Mouse (Mus musculus) 3T3-L1 (cell line): ENCODE data around the gene Patj.

ENCODE experiments used
- DNase-seq: peaks from one replicate; pipeline ENCODE4 v3.0.0-alpha.2; 2015; ENCODE audit warnings: low read depth, low spot score

Patj gene

GRCm38 (mm10) chr4:98724682-98725081 lies 329.1 kb downstream of the Patj start:
- peak; percentile 8 for DNase-seq

DNA sequence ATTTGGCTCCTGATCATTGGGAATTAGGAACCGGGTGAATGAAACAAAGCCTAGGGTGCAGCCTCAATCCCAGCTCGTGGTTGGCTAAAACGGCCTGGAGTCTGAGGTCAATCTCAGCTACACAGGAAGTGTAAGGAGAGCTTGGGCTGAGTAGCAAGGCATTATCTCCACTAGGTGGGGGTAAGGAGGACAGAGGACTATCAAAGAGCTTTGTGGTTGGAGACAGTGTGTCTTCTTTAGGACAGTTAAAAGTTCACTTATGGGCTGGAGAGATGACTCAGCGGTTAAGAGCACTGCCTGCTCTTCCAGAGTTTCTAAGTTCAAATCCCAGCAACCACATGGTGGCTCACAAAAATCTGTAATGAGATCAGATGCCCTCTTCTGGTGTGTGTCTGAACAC lies 329.9 kb downstream of the Patj start:
- DNase-seq, result peak; percentile 62

DNA sequence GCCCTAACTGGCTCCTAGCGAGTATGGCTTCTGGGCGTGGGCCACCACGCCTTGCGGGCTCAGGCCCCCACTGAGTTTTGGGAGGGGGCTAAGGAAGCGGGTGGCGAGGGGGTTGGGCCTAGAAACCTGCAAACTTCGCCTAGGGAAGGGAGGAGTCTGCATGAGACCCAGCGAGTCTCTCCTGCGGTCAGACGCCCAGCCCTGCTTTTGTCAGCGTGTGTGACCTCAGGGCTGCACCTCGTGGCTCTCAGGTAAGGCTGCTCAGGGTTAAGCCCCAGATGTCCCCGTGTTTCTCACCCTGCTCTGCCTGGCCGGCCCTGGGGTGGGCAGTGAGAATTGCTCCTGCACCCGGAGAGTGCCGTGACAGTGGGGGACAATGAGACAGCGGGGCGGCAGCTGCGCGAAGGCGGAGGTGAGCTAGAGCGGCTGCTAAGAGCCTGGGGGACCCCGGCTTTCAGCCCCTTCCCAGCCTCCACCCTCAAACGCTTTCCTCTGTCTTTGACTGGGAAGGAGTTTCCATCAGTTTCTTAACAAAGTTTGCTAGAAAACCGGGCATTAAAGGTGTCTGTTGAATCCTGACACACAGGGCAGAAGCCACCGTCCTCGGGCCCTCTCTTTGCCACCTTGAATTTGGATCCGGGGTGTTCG lies 331.1 kb downstream of the Patj start, which contains the start of gene L1td1:
Gene L1td1, plus strand, starts transcription at position 145 of the 648 bp plus-strand sequence.
- no peak for DNase-seq

DNA sequence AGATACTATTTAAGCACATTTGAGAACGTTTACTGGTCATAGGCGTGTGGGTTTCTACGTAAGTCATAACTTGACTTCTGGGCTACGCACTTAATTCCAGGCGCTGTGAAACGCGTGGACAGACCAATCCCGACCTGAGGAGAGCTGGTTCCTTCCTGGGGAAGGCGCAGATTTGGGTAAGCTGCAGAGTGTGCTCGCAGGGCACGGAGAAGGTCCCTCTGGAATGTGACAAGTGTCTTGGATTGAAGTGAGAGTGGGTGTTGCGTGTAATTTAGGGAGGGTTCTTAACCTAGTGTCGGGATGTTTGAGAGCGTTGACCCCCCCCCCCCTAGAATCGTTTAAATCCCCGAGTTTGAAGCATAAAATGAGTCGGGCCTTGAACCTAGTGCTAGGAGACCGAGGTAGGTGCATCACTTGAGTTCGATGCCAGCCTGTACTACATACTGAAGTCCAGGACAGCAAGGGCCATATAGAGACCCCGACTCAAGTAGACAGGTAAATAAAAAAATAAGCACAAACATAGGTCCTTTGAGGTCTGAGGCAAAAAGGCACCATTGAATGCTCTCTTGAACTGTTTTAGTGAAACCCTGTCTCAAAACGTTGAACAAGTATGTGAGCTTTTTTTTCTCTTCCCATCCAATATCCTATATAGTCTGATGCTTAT lies 331.8 kb downstream of the Patj start:
- DNase-seq, result no peak

- DNase-seq, result no peak
Measured at GRCm38 (mm10) chr4:98727959-98728347, 332.4 kb downstream of the Patj start.

DNA sequence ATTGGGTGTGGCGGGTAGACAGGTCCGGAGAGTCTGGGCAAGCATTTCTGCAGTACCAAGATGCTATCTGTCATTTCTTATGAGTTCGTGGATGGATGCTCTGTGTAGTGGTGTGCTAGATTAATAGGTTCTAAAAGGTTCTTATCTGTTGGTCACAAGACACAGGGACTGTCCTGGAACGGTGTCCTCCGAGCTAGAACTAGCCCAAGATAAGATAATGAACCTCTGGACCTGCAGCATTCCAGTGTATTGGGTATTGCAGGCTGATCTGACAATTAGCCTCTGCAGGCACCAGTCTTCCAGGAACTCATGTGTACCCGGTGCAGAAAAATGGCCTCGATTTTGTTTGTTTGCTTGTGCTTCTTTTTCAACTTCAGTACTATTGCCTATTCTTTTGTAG lies 333.1 kb downstream of the Patj start:
- DNase-seq, result no peak

DNA sequence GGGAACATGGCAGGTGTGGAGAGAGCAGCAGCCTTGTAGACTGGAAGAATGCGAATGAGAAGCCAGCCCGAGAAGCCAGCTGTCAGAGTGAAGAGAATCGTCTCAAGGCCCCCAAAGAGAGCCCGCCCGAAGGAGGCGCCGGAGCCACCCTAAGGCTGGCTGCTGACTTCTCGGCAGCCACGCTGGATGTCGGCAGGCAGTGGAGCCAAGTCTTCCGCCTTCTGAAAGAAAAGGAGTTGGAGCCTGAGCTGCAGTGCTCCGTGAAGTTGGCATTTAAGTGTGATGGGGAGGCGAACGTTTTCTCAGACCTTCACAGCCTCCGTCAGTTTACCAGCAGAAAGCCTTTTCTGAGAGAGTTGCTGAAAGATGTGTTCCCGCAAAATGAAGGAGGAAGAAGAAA lies 338.1 kb downstream of the Patj start:
- no peak for DNase-seq

GRCm38 (mm10) chr4:98739753-98740152 lies 344.2 kb downstream of the Patj start:
- DNase-seq, result peak; percentile 60

DNA sequence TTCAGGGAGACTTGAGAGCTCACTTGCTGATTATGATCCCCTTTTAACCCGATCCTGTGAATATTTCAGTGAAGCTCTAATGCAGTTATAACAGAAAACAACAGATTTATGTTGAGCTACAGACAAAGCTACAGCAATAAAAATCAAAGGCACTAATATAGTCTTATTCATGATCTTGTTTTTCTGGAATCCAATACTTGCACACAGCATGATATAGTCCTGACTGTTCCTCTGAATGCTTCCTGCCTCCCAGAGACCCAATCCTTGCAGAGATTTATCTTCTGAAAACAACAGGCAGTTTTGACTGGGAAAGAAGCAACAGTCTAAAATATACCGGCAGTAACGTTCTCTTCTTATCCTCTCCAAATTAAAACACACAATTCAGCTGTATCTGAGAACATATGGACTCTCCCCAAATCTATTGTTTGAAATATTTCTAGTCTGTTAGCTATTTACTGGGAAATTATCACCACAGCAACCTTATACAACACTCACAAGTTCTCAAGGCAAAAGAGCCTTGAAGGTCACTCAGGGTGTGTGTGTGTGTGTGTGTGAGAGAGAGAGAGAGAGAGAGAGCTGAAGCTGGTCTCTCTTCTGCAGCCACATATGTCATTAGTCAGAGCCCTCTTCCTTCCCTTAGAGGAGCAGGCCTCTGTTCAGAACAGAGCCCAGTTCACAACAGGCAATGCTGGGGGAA lies 347.8 kb downstream of the Patj start:
- no peak for DNase-seq

DNA sequence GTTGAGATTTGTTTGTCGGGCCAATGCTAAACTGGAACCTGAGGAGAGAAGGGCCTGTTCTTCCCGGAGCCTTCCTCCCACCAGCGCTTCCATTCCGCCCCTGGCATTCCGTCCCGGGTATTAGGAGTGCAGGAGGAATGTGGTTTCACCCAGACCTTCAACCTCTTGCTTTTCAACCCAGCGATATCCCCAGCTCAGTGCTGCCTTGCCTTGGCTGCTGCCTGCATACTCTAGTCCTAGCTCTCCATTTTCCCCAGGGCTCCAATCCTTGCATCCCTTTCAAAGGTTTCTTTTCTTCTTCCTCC lies 348.3 kb downstream of the Patj start:
- no peak for DNase-seq

DNA sequence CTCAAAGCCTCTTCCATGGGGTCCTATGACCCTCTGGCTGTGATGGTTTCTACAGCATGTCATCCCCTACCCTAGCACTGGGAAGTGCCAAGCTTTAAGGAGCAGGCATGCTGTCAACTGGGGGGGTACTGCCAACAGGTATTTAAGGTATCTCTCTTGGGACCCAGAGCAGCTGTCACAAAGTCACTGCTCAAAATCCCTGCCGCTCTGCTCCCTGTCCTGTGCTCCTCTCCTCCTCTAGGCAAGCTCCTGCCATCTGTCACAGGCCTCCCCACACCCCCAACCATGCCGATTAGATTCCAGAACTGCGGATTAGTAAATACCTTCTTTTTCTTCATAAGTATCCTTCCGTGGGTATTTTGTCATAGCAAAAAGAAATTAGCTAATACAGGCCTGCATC lies 358.9 kb downstream of the Patj start:
- DNase-seq, result no peak

DNA sequence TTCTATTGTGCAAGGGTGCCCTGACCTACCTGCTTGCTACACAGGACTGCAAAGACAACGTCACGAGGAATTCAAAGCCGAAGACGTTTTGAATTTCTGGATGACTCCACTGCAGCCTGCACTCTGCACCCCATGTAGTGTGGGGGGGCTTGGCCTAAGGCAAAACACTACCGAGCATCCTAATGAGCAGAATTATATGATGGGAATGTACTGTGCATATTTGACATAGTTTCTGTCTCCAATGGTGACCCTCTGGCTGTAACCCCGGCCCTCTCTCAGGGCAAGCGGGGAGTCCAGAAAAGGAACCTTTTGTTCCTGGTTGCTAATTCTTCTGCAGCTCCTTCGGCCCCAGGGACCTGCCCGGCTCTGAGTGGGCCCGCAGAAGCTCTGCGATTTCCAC lies 360.6 kb downstream of the Patj start:
- no peak for DNase-seq

DNA sequence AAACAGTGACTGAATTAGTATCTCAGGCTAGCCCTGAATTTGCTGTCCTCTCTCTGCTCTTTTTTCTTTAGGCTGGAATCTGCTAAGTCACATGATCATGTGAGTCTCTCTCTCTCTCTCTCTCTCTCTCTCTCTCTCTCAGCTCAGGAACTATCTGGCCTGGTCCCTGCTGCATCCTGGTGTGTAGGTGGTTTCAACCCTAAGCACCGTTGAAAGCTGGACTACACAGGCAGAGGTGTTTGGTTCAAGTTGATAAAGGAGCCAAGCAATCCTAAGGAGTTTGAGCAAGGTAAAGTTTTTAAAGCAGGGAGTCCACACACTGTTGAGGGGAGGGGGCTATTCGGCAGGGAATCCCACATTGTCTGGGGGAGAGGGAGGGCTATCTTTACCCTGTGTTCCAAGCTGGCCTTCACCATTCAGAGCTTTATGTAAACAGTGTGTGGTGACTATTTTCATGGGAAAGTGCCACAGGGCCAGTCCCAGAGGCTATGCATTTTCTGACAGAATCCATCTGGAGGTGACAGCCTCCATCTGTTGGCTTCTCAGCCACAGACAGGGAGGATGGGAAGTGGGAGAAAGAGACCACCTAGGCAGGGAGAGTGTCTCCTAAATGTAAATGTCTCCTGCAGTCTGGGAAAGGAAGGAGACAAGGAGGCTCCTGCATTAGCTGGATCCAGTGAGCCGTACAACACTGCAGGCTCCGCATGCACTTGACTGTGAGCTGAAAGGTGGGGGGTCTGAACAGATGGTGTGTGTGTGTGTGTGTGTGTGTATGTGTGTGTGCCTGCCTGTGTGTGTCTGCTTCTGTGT lies 362.6 kb downstream of the Patj start:
- no peak for DNase-seq

DNA sequence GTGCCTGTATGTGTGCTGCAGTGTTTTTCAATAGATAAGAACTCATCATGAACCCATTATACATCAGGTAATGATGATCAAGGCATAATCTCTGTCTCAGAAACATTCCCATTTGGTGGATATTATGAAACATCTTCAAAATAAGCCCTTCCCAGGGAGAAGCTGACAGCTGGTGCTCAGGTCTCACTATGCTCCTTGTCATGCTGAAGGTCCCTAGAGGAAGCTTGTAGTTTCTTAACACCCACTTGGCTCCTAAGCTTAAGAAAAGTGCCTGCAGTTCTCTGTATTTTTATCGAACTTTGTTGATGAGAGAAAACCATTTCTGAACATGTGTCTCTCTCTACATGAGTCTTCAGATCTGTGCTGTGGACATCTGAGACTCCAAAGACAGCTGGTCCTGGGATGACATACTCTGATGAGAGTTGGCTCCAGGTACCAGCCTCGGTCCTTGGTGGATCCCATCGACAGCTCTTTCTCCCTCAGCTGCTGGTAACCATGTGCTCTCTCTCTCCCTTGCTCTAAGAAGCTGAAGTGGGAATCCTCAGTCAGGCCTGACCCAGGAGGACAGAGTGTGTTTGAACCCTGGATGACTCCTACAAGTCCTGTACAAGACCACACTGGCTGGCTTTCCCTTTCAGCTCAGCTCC lies 363.4 kb downstream of the Patj start:
- no peak for DNase-seq

DNA sequence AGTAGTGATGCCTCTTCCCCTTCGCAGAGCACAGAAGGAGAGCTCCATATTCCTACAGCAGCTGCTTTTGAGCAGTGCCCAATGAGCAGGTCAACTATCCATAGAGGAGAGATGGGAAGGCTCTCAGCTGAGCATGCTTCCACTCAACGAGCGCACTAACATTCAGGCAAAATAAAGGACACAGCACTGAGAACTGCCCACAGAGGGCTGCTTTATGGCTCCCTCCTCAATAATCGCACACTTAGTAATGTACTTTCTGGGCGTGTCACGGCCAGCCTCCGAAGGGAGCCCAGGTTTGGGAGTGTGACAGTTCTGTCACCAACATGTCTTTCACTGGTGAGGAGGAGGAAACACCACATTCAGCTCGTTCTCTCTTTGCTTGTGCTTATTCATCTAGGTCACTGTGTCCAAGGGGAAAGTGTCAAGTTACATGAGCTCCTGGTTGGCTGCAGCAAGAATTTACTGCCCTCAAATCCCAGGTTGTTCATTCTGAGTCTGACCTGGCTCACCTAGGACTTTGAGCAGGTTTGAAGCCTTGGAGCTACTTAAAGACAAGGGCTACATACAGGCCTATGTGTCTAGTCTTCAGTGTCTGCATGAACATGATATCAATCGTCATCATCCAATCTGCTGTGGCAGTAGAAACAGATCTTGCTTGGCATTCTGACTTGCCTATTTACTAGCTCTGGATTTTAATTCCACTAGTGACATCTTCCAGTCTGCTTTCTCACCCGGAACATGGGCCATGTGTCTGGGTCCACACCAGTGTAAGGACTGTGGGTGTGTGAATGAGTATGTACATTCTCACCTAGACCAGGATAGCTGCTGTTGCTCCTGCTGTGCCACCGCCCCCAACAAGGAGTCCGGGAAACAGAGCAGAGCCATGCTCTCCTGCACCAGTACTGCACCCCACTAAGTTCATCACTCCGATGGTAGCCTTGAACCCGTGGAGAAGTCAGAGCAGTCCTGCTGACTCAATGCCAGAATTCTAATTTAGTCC lies 371.8 kb downstream of the Patj start:
- no peak for DNase-seq
